ENCODE assay signal across 10 mouse cellular contexts in genomic region chr2:157540073-157540952, GRCm38 (mm10). TPM values are rescaled to one million over a fixed set of nuclear protein-coding genes. Genes with fewer than 3 reads are reported as not detected.
DNase-seq lines count a peak whose midpoint lies in the region; ATAC-seq lines count a peak whose summit lies in the region.
"Had no signal": no experiment of that assay in that cellular context is flagged by ENCODE, and none has a peak within 500 bp of the region (broad histone marks: within the 10 kb centered on the region; RNA-seq: fewer than 3 reads in every experiment).

No protein-coding gene starts in this region.

- H3K9ac ChIP-seq in intestine, embryonic 15.5 days: no peak overlapping the region
- no peak overlapping the region for H3K9ac ChIP-seq in intestine, embryonic 16.5 days (ENCODE audit: low read depth, low read length)
- peak overlapping the region; percentile 37; the same call in 1 of the 2 replicates for H3K9ac ChIP-seq in hindbrain, embryonic 11.5 days (ENCODE audit: low read depth, low read length)
- H3K9ac ChIP-seq in stomach, embryonic 16.5 days (ENCODE audit: low read length): peak overlapping the region; percentile 34; the same call in 1 of the 2 replicates

- no peaks in the 10 kb centered on the region for H3K27me3 ChIP-seq in intestine, embryonic 15.5 days (replicated peaks)
- H3K27me3 ChIP-seq in intestine, embryonic 16.5 days (replicated peaks; ENCODE audit: control insufficient read depth, insufficient read depth, low read length): no peaks in the 10 kb centered on the region
- H3K27me3 ChIP-seq in forebrain, embryonic 10.5 days (ENCODE audit: poor library complexity, severe bottlenecking): peaks cover 73% of the 10 kb centered on the region
- no peaks in the 10 kb centered on the region for H3K27me3 ChIP-seq in hindbrain, embryonic 11.5 days (ENCODE audit: control insufficient read depth, insufficient read depth, low read length)
- H3K27me3 ChIP-seq in stomach, embryonic 16.5 days (ENCODE audit: control insufficient read depth, insufficient read depth, low read length): no peaks in the 10 kb centered on the region

- peaks cover 7% of the 10 kb centered on the region; the same call in 1 of the 2 replicates for H3K4me1 ChIP-seq in intestine, embryonic 15.5 days (replicated peaks)
- peaks cover 9% of the 10 kb centered on the region; the same call in 1 of the 2 replicates for H3K4me1 ChIP-seq in intestine, embryonic 16.5 days (ENCODE audit: control insufficient read depth, insufficient read depth, low read length)
- peaks cover 92% of the 10 kb centered on the region for H3K4me1 ChIP-seq in forebrain, embryonic 10.5 days
- peaks cover 17% of the 10 kb centered on the region for H3K4me1 ChIP-seq in hindbrain, embryonic 11.5 days (replicated peaks; ENCODE audit: control insufficient read depth, insufficient read depth, low read length)
- H3K4me1 ChIP-seq in stomach, embryonic 16.5 days (ENCODE audit: control insufficient read depth, insufficient read depth, low read length): peaks cover 11% of the 10 kb centered on the region

- H3K36me3 ChIP-seq in intestine, embryonic 15.5 days: no peaks in the 10 kb centered on the region
- no peaks in the 10 kb centered on the region for H3K36me3 ChIP-seq in intestine, embryonic 16.5 days (ENCODE audit: control insufficient read depth, insufficient read depth, low read length)
- peaks cover 7% of the 10 kb centered on the region for H3K36me3 ChIP-seq in forebrain, embryonic 10.5 days (replicated peaks)
- no peaks in the 10 kb centered on the region for H3K36me3 ChIP-seq in hindbrain, embryonic 11.5 days (ENCODE audit: control insufficient read depth, insufficient read depth, low read length)
- 0 out of 2 replicates have a peak, but pooled peaks cover 8% of the 10 kb centered on the region for H3K36me3 ChIP-seq in stomach, embryonic 16.5 days (ENCODE audit: control insufficient read depth, insufficient read depth, low read length)

- DNase-seq in forebrain, embryonic 10.5 days (ENCODE audit: extremely low spot score, low spot score): no peak
- DNase-seq in hindbrain, embryonic 11.5 days (ENCODE audit: low spot score): peak; percentile 54
- peak; percentile 51 for DNase-seq in lung, postnatal 25 days (ENCODE audit: low spot score)
- no peak for DNase-seq in ovary, adult 18-20 months (ENCODE audit: low spot score)
- no peak for DNase-seq in spleen, postnatal 14 days (ENCODE audit: low spot score in 2 of 2)

- H3K4me3 ChIP-seq in intestine, embryonic 15.5 days (replicated peaks): no peak overlapping the region
- H3K4me3 ChIP-seq in intestine, embryonic 16.5 days (ENCODE audit: low read length): no peak overlapping the region
- H3K4me3 ChIP-seq in forebrain, embryonic 10.5 days: peak overlapping the region; percentile 9
- H3K4me3 ChIP-seq in hindbrain, embryonic 11.5 days (ENCODE audit: low read depth, low read length): no peak overlapping the region
- H3K4me3 ChIP-seq in stomach, embryonic 16.5 days (replicated peaks; ENCODE audit: low read length): no peak overlapping the region
- H3K4me3 ChIP-seq: erythroblast, embryonic 14.5 days had no signal

- ATAC-seq in intestine, embryonic 15.5 days: peak; percentile 45; the same call in 1 of the 2 replicates
- ATAC-seq in intestine, embryonic 16.5 days: no peak
- peak; percentile 47; the same call in 1 of the 2 replicates for ATAC-seq in hindbrain, embryonic 11.5 days (ENCODE audit: low FRiP score)
- 0 out of 2 replicates have a peak, but pooled peaks have one; percentile 23 for ATAC-seq in stomach, embryonic 16.5 days (ENCODE audit: insufficient read depth, low FRiP score)

- H3K27ac ChIP-seq in intestine, embryonic 15.5 days: no peak overlapping the region
- H3K27ac ChIP-seq in intestine, embryonic 16.5 days (ENCODE audit: low read length): no peak overlapping the region
- H3K27ac ChIP-seq in forebrain, embryonic 10.5 days: peak overlapping the region; percentile 79
- peak overlapping the region; percentile 68 for H3K27ac ChIP-seq in hindbrain, embryonic 11.5 days (ENCODE audit: low read depth, low read length)
- 0 out of 2 replicates have a peak overlapping the region, but pooled peaks have one; percentile 22 for H3K27ac ChIP-seq in stomach, embryonic 16.5 days (ENCODE audit: low read length)

- no peak overlapping the region for H3K4me2 ChIP-seq in intestine, embryonic 15.5 days (replicated peaks)
- H3K4me2 ChIP-seq in intestine, embryonic 16.5 days (ENCODE audit: low read depth, low read length): no peak overlapping the region
- no peak overlapping the region; the same call in 1 of the 2 replicates for H3K4me2 ChIP-seq in hindbrain, embryonic 11.5 days (replicated peaks; ENCODE audit: low read depth, low read length)
- no peak overlapping the region for H3K4me2 ChIP-seq in stomach, embryonic 16.5 days (ENCODE audit: low read depth, low read length)

- no peaks in the 10 kb centered on the region for H3K9me3 ChIP-seq in intestine, embryonic 15.5 days
- H3K9me3 ChIP-seq in intestine, embryonic 16.5 days (ENCODE audit: control insufficient read depth, low read length): no peaks in the 10 kb centered on the region
- H3K9me3 ChIP-seq in forebrain, embryonic 10.5 days: no peaks in the 10 kb centered on the region
- no peaks in the 10 kb centered on the region for H3K9me3 ChIP-seq in hindbrain, embryonic 11.5 days (ENCODE audit: control insufficient read depth, low read length)
- no peaks in the 10 kb centered on the region for H3K9me3 ChIP-seq in stomach, embryonic 16.5 days (replicated peaks; ENCODE audit: control insufficient read depth, low read length)

- 56% methylated on average over 24 of the region's 24 CpGs for WGBS in intestine, embryonic 15.5 days
- 59% methylated on average over 24 of the region's 24 CpGs for WGBS in intestine, embryonic 16.5 days
- 61% methylated on average over 24 of the region's 24 CpGs for WGBS in forebrain, embryonic 10.5 days
- 53% methylated on average over 24 of the region's 24 CpGs for WGBS in hindbrain, embryonic 11.5 days
- WGBS in stomach, embryonic 16.5 days: 48% methylated on average over 24 of the region's 24 CpGs

RNA-seq across cellular contexts. Expression of gene Nnat, which starts 19.6 kb away (rescaled TPM):
- polyA plus RNA-seq in intestine, embryonic 15.5 days (2015; fragmentation: Nextera tagmentation; extraction: Ambion mirVana): 428 and 457 TPM in 2 replicates
- polyA plus RNA-seq in intestine, embryonic 16.5 days (2015; fragmentation: Nextera tagmentation; extraction: Ambion mirVana): 302 and 323 TPM in 2 replicates
- polyA plus RNA-seq in forebrain, embryonic 10.5 days (2016; fragmentation: Nextera tagmentation; extraction: Ambion mirVana): 1,904 and 2,173 TPM in 2 replicates
- 1,515 and 1,745 TPM in 2 replicates for polyA plus RNA-seq in hindbrain, embryonic 11.5 days (2014; fragmentation: Nextera tagmentation; extraction: Ambion mirVana)
- polyA plus RNA-seq in stomach, embryonic 16.5 days (2015; fragmentation: Nextera tagmentation; extraction: Ambion mirVana): 268 and 304 TPM in 2 replicates
- polyA plus RNA-seq: liver, adult 2 months had no signal

RNA-seq across cellular contexts. Expression of gene Blcap, which starts 30.8 kb away (rescaled TPM):
- polyA plus RNA-seq in intestine, embryonic 15.5 days (2015; fragmentation: Nextera tagmentation; extraction: Ambion mirVana): 39.2 and 40.9 TPM in 2 replicates
- 39.0 and 42.0 TPM in 2 replicates for polyA plus RNA-seq in intestine, embryonic 16.5 days (2015; fragmentation: Nextera tagmentation; extraction: Ambion mirVana)
- 78.7 and 82.3 TPM in 2 replicates for polyA plus RNA-seq in forebrain, embryonic 10.5 days (2016; fragmentation: Nextera tagmentation; extraction: Ambion mirVana)
- 117 and 118 TPM in 2 replicates for polyA plus RNA-seq in hindbrain, embryonic 11.5 days (2014; fragmentation: Nextera tagmentation; extraction: Ambion mirVana)
- polyA plus RNA-seq in stomach, embryonic 16.5 days (2015; fragmentation: Nextera tagmentation; extraction: Ambion mirVana): 45.3 and 50.0 TPM in 2 replicates

Comparison
In these comparisons a context has a peak if more than half of its experiments do, and no peak if none do; other contexts are left out.
1. H3K27ac ChIP-seq: peak in forebrain, embryonic 10.5 days (single experiment), hindbrain, embryonic 11.5 days (single experiment) and stomach, embryonic 16.5 days (single experiment); none in intestine, embryonic 15.5 days (single experiment) and intestine, embryonic 16.5 days (single experiment).
2. H3K9ac ChIP-seq: peak in hindbrain, embryonic 11.5 days (single experiment) and stomach, embryonic 16.5 days (single experiment); none in intestine, embryonic 15.5 days (single experiment) and intestine, embryonic 16.5 days (single experiment).
3. DNase-seq: peak in hindbrain, embryonic 11.5 days (single experiment) and lung, postnatal 25 days (single experiment); none in forebrain, embryonic 10.5 days (single experiment), ovary, adult 18-20 months (single experiment) and spleen, postnatal 14 days (0 of 2).